Mouse (Mus musculus): ENCODE measurements at regions not wholly inside any gene's neighbourhood (a gene's known extent, or its start where the extent isn't known, plus 50 kb on each side); places are given as distances from the start of the nearest gene placed in this dataset.
A peak's percentile ranks its signal among the peaks of the same experiment; 100 is the strongest.

DNA sequence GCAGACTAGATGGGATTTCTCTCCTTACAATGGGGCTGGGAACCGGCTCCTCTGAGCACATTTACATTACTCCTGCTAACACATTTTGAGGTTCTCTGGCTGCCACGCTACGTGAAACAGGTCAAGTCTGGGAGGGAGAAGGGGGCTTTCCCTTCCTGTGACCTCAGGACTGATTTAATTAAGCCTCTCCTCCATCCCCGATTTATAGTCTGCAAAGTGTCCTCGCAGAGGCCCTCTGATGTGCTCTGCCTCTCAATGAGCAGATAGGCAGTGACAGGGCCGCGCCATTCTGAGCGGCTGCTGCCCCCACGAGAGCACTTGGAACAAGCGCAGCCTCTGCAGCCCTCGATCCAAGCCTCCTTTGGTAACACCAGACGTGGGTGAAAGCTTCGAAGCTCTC, 86.5 kb upstream of the Creb1 start:
- no peaks in the 10 kb centered on the region for H3K36me3 ChIP-seq (ENCODE audit: control insufficient read depth, insufficient read depth)
- no peaks in the 10 kb centered on the region for H3K79me3 ChIP-seq (ENCODE audit: low read depth)
- no peak overlapping the region for H3K4me3 ChIP-seq (ENCODE audit: insufficient read depth, poor library complexity, severe bottlenecking)
- H3K27me3 ChIP-seq (ENCODE audit: control insufficient read depth, insufficient read depth, insufficient read length): no peaks in the 10 kb centered on the region
- peak; percentile 94 for TF ChIP-seq CTCF (IDR thresholded peaks at IDR 0.05; ENCODE audit: control insufficient read depth, insufficient read depth, insufficient read length)
- no peak for TF ChIP-seq MYOD1 (IDR thresholded peaks at IDR 0.05; ENCODE audit: control insufficient read depth, insufficient read length, low read depth)
- H3ac ChIP-seq (ENCODE audit: control insufficient read depth, insufficient read length, low read depth): no peak overlapping the region
- H3K79me2 ChIP-seq (ENCODE audit: control insufficient read depth, insufficient read depth): no peaks in the 10 kb centered on the region

DNA sequence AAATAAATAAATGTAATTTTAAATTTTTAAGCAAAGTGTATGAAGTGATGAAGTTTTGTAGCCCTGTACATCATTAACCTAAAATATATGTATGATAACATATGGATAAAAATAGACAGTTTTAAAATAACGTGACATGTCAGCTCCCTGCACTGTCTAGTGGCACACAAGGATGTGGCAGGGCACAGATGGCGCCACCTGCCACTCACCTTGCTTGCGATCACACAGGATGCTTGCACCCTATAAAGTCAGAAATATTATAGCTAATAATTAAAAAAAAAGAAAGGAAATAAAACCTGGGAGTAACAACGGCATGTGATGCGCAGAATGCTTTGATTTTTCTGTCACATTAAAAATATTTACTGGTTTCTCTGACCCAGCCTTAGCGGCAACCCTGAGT, 89.0 kb upstream of the Creb1 start:
- no peaks in the 10 kb centered on the region for H3K27me3 ChIP-seq (ENCODE audit: control insufficient read depth, insufficient read depth, insufficient read length)
- no peaks in the 10 kb centered on the region for H3K79me3 ChIP-seq (ENCODE audit: low read depth)
- H3K4me3 ChIP-seq (ENCODE audit: insufficient read depth, poor library complexity, severe bottlenecking): no peak overlapping the region
- no peak for TF ChIP-seq MAX (IDR thresholded peaks at IDR 0.05)
- H3K36me3 ChIP-seq (ENCODE audit: control insufficient read depth, insufficient read depth): no peaks in the 10 kb centered on the region
- H3K79me2 ChIP-seq (ENCODE audit: control insufficient read depth, insufficient read depth): no peaks in the 10 kb centered on the region
- H3ac ChIP-seq (ENCODE audit: control insufficient read depth, insufficient read length, low read depth): no peak overlapping the region

GRCm38 (mm10) chr1:64442179-64442874, 90.1 kb upstream of the Creb1 start:
- Histone ChIP-seq H3ac (ENCODE audit: control insufficient read depth, insufficient read length, low read depth) (no peak overlapping the region), H3K79me2 (ENCODE audit: control insufficient read depth, insufficient read depth) (no peaks in the 10 kb centered on the region), H3K79me3 (ENCODE audit: low read depth) (no peaks in the 10 kb centered on the region), H3K36me3 (ENCODE audit: control insufficient read depth, insufficient read depth) (no peaks in the 10 kb centered on the region), H3K27me3 (ENCODE audit: control insufficient read depth, insufficient read depth, insufficient read length) (no peaks in the 10 kb centered on the region), H3K4me3 (ENCODE audit: insufficient read depth, poor library complexity, severe bottlenecking) (no peak overlapping the region)
- TF ChIP-seq CTCF (IDR thresholded peaks at IDR 0.05; ENCODE audit: control insufficient read depth, insufficient read depth, insufficient read length) (no peak), MYOD1 (IDR thresholded peaks at IDR 0.05; ENCODE audit: control insufficient read depth, insufficient read length, low read depth) (no peak), MYOG (IDR thresholded peaks at IDR 0.05; ENCODE audit: control insufficient read depth, extremely low read depth, insufficient read length) (no peak), USF1 (IDR thresholded peaks at IDR 0.05; ENCODE audit: low read depth) (no peak), CEBPB (IDR thresholded peaks at IDR 0.05; ENCODE audit: low read depth) (no peak), FOSL1 (IDR thresholded peaks at IDR 0.05; ENCODE audit: insufficient read depth, low read length, poor library complexity, severe bottlenecking) (no peak), MAX (IDR thresholded peaks at IDR 0.05) (no peak)

GRCm38 (mm10) chr1:64423256-64423655, 109.2 kb upstream of the Creb1 start:
- Histone ChIP-seq H3K36me3 (ENCODE audit: control insufficient read depth, insufficient read depth) (no peaks in the 10 kb centered on the region), H3K27me3 (ENCODE audit: control insufficient read depth, insufficient read depth, insufficient read length) (no peaks in the 10 kb centered on the region), H3ac (ENCODE audit: control insufficient read depth, insufficient read length, low read depth) (no peak overlapping the region), H3K79me2 (ENCODE audit: control insufficient read depth, insufficient read depth) (no peaks in the 10 kb centered on the region), H3K79me3 (ENCODE audit: low read depth) (no peaks in the 10 kb centered on the region), H3K4me3 (ENCODE audit: insufficient read depth, poor library complexity, severe bottlenecking) (no peak overlapping the region)
- no peak for TF ChIP-seq CEBPB (IDR thresholded peaks at IDR 0.05; ENCODE audit: low read depth)
- TF ChIP-seq MYOD1 (IDR thresholded peaks at IDR 0.05; ENCODE audit: control insufficient read depth, insufficient read length, low read depth): no peak

DNA sequence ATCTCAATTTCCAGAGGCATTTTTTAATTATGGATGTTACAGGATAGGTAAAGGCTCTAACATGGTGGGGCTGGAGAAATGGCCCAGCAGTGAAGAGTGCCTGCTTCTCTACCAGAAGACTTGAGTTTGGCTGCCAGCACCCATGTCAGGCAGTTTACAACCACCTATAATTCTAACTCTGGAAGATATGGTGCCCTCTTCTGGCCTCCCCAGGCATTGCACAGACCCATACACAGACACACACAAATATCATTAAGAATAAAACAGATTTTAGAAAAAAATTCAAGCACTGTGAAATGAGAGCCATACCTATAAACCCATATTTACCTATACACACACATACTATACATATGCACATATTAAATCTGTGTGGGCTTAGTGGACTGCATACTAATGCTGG, 113.9 kb upstream of the Creb1 start:
- TF ChIP-seq USF1 (IDR thresholded peaks at IDR 0.05; ENCODE audit: low read depth) (no peak), MYOD1 (IDR thresholded peaks at IDR 0.05; ENCODE audit: control insufficient read depth, insufficient read length, low read depth) (no peak), CTCF (IDR thresholded peaks at IDR 0.05; ENCODE audit: control insufficient read depth, insufficient read depth, insufficient read length) (no peak), MAX (IDR thresholded peaks at IDR 0.05) (no peak), CEBPB (IDR thresholded peaks at IDR 0.05; ENCODE audit: low read depth) (no peak), FOSL1 (IDR thresholded peaks at IDR 0.05; ENCODE audit: insufficient read depth, low read length, poor library complexity, severe bottlenecking) (no peak), MYOG (IDR thresholded peaks at IDR 0.05; ENCODE audit: control insufficient read depth, extremely low read depth, insufficient read length) (no peak)
- Histone ChIP-seq H3ac (ENCODE audit: control insufficient read depth, insufficient read length, low read depth) (no peak overlapping the region), H3K4me3 (ENCODE audit: insufficient read depth, poor library complexity, severe bottlenecking) (no peak overlapping the region)

DNA sequence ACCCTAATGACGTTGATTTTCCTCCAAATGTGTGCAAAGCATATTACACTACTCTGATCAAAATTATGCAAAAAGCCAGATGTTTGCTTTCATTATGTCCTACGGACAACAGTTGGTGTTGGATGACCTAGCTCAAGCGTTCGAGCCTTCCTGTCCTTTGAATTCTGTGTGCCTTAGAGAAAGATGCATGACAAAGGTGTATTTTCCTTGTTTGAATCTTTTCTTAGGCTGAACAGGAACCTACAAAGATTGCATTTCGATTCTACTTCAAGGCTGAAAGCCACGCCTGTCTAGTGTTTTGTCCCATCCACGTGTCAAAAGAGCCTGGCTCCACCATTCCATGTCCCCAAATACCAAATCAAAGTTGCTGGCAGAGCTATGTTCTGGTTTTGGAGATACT, 116.5 kb upstream of the Creb1 start:
- H3K36me3 ChIP-seq (ENCODE audit: control insufficient read depth, insufficient read depth): no peaks in the 10 kb centered on the region
- no peak overlapping the region for H3K4me3 ChIP-seq (ENCODE audit: insufficient read depth, poor library complexity, severe bottlenecking)
- no peaks in the 10 kb centered on the region for H3K27me3 ChIP-seq (ENCODE audit: control insufficient read depth, insufficient read depth, insufficient read length)
- TF ChIP-seq MYOG (IDR thresholded peaks at IDR 0.05; ENCODE audit: control insufficient read depth, extremely low read depth, insufficient read length): no peak
- TF ChIP-seq USF1 (IDR thresholded peaks at IDR 0.05; ENCODE audit: low read depth): no peak
- no peak for TF ChIP-seq MYOD1 (IDR thresholded peaks at IDR 0.05; ENCODE audit: control insufficient read depth, insufficient read length, low read depth)
- TF ChIP-seq CEBPB (IDR thresholded peaks at IDR 0.05; ENCODE audit: low read depth): no peak
- no peak for TF ChIP-seq FOSL1 (IDR thresholded peaks at IDR 0.05; ENCODE audit: insufficient read depth, low read length, poor library complexity, severe bottlenecking)
- no peak for TF ChIP-seq CTCF (IDR thresholded peaks at IDR 0.05; ENCODE audit: control insufficient read depth, insufficient read depth, insufficient read length)
- TF ChIP-seq MAX (IDR thresholded peaks at IDR 0.05): no peak
- no peak overlapping the region for H3ac ChIP-seq (ENCODE audit: control insufficient read depth, insufficient read length, low read depth)
- no peaks in the 10 kb centered on the region for H3K79me3 ChIP-seq (ENCODE audit: low read depth)
- no peaks in the 10 kb centered on the region for H3K79me2 ChIP-seq (ENCODE audit: control insufficient read depth, insufficient read depth)

More for the DNA sequence above, 113.9 kb upstream of the Creb1 start:
- no peaks in the 10 kb centered on the region for H3K36me3 ChIP-seq (ENCODE audit: control insufficient read depth, insufficient read depth)
- no peaks in the 10 kb centered on the region for H3K79me2 ChIP-seq (ENCODE audit: control insufficient read depth, insufficient read depth)
- no peaks in the 10 kb centered on the region for H3K27me3 ChIP-seq (ENCODE audit: control insufficient read depth, insufficient read depth, insufficient read length)
- H3K79me3 ChIP-seq (ENCODE audit: low read depth): no peaks in the 10 kb centered on the region
